Mouse (Mus musculus) MEL (cell line): ENCODE measurements at regions not wholly inside any gene's neighbourhood (a gene's known extent, or its start where the extent isn't known, plus 50 kb on each side); places are given as distances from the start of the nearest gene placed in this dataset.

Experiments used
- DNase-seq: peaks from one replicate; pipeline ENCODE4 v3.0.0; 2011; ENCODE audit warnings: low read depth, low spot score
- H3K27ac ChIP-seq: 2 replicates; pipeline ENCODE4 v1.5.1; 2012; ENCODE audit warnings: low read depth, mild to moderate bottlenecking, control low read depth, low read length, moderate library complexity; ENCODE audit not compliant: control insufficient read depth
- H3K27me3 ChIP-seq, 2 experiments: fragments of 150-350 bp in 1 of 2; sonication (generic) in 1 of 2; 2 replicates each; pipeline ENCODE4 v1.6.1; 2012; ENCODE audit warnings: low read length in 2 of 2, mild to moderate bottlenecking in 2 of 2, improper control_type of control experiment in 1 of 2, moderate library complexity in 1 of 2; ENCODE audit not compliant: insufficient read depth in 2 of 2, control insufficient read depth in 1 of 2
- H3K36me3 ChIP-seq, 2 experiments: 2 replicates each; pipeline ENCODE4 v1.6.1; 2012 to 2014; ENCODE audit warnings: low read length in 2 of 2, improper control_type of control experiment in 1 of 2, inconsistent platforms in 1 of 2, mild to moderate bottlenecking in 1 of 2; ENCODE audit not compliant: insufficient read depth in 2 of 2, control insufficient read depth in 1 of 2
- H3K4me1 ChIP-seq, 2 experiments: fragments of 150-350 bp in 1 of 2; sonication (generic) in 1 of 2; 2 replicates each; pipeline ENCODE4 v1.6.1; 2012; ENCODE audit warnings: low read length in 2 of 2, improper control_type of control experiment in 1 of 2, mild to moderate bottlenecking in 1 of 2; ENCODE audit not compliant: insufficient read depth in 2 of 2, control insufficient read depth in 1 of 2
- H3K4me3 ChIP-seq, 2 experiments: fragments of 150-350 bp in 1 of 2; sonication (generic) in 1 of 2; 2 replicates each; pipeline ENCODE4 v1.5.1; 2012; ENCODE audit warnings: low read depth in 2 of 2, low read length in 2 of 2, mild to moderate bottlenecking in 2 of 2, moderate library complexity in 2 of 2, control low read depth in 1 of 2, improper control_type of control experiment in 1 of 2; ENCODE audit not compliant: control insufficient read depth in 1 of 2, insufficient read depth in 1 of 2
- H3K79me2 ChIP-seq: 2 replicates; pipeline ENCODE4 v1.6.1; 2012; ENCODE audit warnings: mild to moderate bottlenecking, low read length, moderate library complexity; ENCODE audit not compliant: control insufficient read depth, poor library complexity, insufficient read depth
- H3K9ac ChIP-seq: 2 replicates; pipeline ENCODE4 v1.6.1; 2012; ENCODE audit warnings: low read depth, mild to moderate bottlenecking, control low read depth, low read length, moderate library complexity; ENCODE audit not compliant: control insufficient read depth, poor library complexity, severe bottlenecking
- H3K9me3 ChIP-seq: fragments of 150-350 bp; sonication (generic); replicated peaks from 2 replicates; pipeline ENCODE4 v1.6.1; 2012; ENCODE audit warnings: mild to moderate bottlenecking, low read length, improper control_type of control experiment, moderate library complexity; ENCODE audit not compliant: insufficient read depth
- CHD1 ChIP-seq: IDR thresholded peaks from 2 replicates; pipeline ENCODE4 v1.6.1; 2012; ENCODE audit warnings: low read depth, mild to moderate bottlenecking, inconsistent platforms, low read length, improper control_type of control experiment
- CHD2 ChIP-seq: IDR thresholded peaks from 2 replicates; pipeline ENCODE4 v1.6.1; 2011; ENCODE audit warnings: low read length, improper control_type of control experiment
- E2F4 ChIP-seq: IDR thresholded peaks from 2 replicates; pipeline ENCODE4 v1.6.1; 2011; ENCODE audit warnings: low read depth, low read length, improper control_type of control experiment, borderline replicate concordance
- ELF1 ChIP-seq: IDR thresholded peaks from 2 replicates; pipeline ENCODE4 v1.6.1; 2014; ENCODE audit warnings: low read depth, mild to moderate bottlenecking, inconsistent platforms, low read length, improper control_type of control experiment, moderate library complexity
- EP300 ChIP-seq, 2 experiments: IDR thresholded peaks; 2 replicates each; pipeline ENCODE4 v1.6.1; 2011; ENCODE audit warnings: improper control_type of control experiment in 2 of 2, low read length in 2 of 2, low read depth in 1 of 2, mild to moderate bottlenecking in 1 of 2
- ETS1 ChIP-seq: IDR thresholded peaks from 2 replicates; pipeline ENCODE4 v1.6.1; 2012; ENCODE audit warnings: low read depth, mild to moderate bottlenecking, inconsistent platforms, low read length, improper control_type of control experiment, moderate library complexity
- GABPA ChIP-seq: IDR thresholded peaks from 2 replicates; pipeline ENCODE4 v1.6.1; 2012; ENCODE audit warnings: low read depth, mild to moderate bottlenecking, inconsistent platforms, low read length, improper control_type of control experiment, moderate library complexity
- HCFC1 ChIP-seq: IDR thresholded peaks from 2 replicates; pipeline ENCODE4 v1.6.1; 2012; ENCODE audit warnings: low read depth, mild to moderate bottlenecking, inconsistent platforms, low read length, improper control_type of control experiment, moderate library complexity
- JUND ChIP-seq: IDR thresholded peaks from 2 replicates; pipeline ENCODE4 v1.6.1; 2011; ENCODE audit warnings: low read depth, mild to moderate bottlenecking, improper control_type of control experiment, low read length
- KAT2A ChIP-seq: conservative IDR thresholded peaks from 2 replicates; pipeline ENCODE4 v1.6.1; 2012; ENCODE audit warnings: low read depth, low read length, improper control_type of control experiment, inconsistent platforms
- MAX ChIP-seq: IDR thresholded peaks from 2 replicates; pipeline ENCODE4 v1.6.1; 2011; ENCODE audit warnings: low read length, improper control_type of control experiment
- MEF2A ChIP-seq: IDR thresholded peaks from 2 replicates; pipeline ENCODE4 v1.6.1; 2014; ENCODE audit warnings: low read depth, mild to moderate bottlenecking, inconsistent platforms, low read length, improper control_type of control experiment; ENCODE audit not compliant: poor library complexity, insufficient replicate concordance, severe bottlenecking; ENCODE audit errors: extremely low read depth
- MXI1 ChIP-seq: IDR thresholded peaks from 2 replicates; pipeline ENCODE4 v1.6.1; 2011; ENCODE audit warnings: mild to moderate bottlenecking, low read depth, low read length, improper control_type of control experiment
- MYC ChIP-seq: IDR thresholded peaks from 2 replicates; pipeline ENCODE4 v1.6.1; 2011; ENCODE audit warnings: low read depth, mild to moderate bottlenecking, low read length, improper control_type of control experiment, moderate library complexity
- NELFE ChIP-seq: IDR thresholded peaks from 2 replicates; pipeline ENCODE4 v1.6.1; 2011; ENCODE audit warnings: low read depth, low read length, improper control_type of control experiment
- NRF1 ChIP-seq: IDR thresholded peaks from 2 replicates; pipeline ENCODE4 v1.6.1; 2014; ENCODE audit warnings: low read depth, mild to moderate bottlenecking, inconsistent platforms, low read length, improper control_type of control experiment, moderate library complexity; ENCODE audit not compliant: poor library complexity, insufficient read depth, severe bottlenecking
- POLR2A ChIP-seq, 2 experiments: IDR thresholded peaks; 2 replicates each; pipeline ENCODE4 v1.6.1; 2011 to 2012; ENCODE audit warnings: low read length in 2 of 2, mild to moderate bottlenecking in 2 of 2, control low read depth in 1 of 2, improper control_type of control experiment in 1 of 2, low read depth in 1 of 2, moderate library complexity in 1 of 2; ENCODE audit not compliant: control insufficient read depth in 1 of 2, insufficient read depth in 1 of 2, poor library complexity in 1 of 2
- POLR2AphosphoS5 ChIP-seq: IDR thresholded peaks from 2 replicates; pipeline ENCODE4 v1.6.1; 2012; ENCODE audit warnings: low read depth, borderline replicate concordance, mild to moderate bottlenecking, inconsistent platforms, low read length, moderate library complexity, mixed read lengths
- RAD21 ChIP-seq: IDR thresholded peaks from 2 replicates; pipeline ENCODE4 v1.6.1; 2011; ENCODE audit warnings: mild to moderate bottlenecking, low read depth, low read length, improper control_type of control experiment
- RCOR1 ChIP-seq: IDR thresholded peaks from 2 replicates; pipeline ENCODE4 v1.6.1; 2012; ENCODE audit warnings: low read depth, mild to moderate bottlenecking, inconsistent platforms, low read length, improper control_type of control experiment
- SIN3A ChIP-seq: IDR thresholded peaks from 2 replicates; pipeline ENCODE4 v1.6.1; 2012; ENCODE audit warnings: low read length, improper control_type of control experiment, inconsistent platforms
- TAL1 ChIP-seq: IDR thresholded peaks from 2 replicates; pipeline ENCODE4 v1.6.1; 2012; ENCODE audit warnings: mild to moderate bottlenecking, inconsistent platforms, low read length, moderate library complexity, mixed read lengths
- TCF12 ChIP-seq: IDR thresholded peaks from 2 replicates; pipeline ENCODE4 v1.6.1; 2014; ENCODE audit warnings: low read depth, mild to moderate bottlenecking, inconsistent platforms, low read length, improper control_type of control experiment, moderate library complexity
- USF1 ChIP-seq: IDR thresholded peaks from 2 replicates; pipeline ENCODE4 v1.6.1; 2014; ENCODE audit warnings: low read depth, mild to moderate bottlenecking, inconsistent platforms, low read length, improper control_type of control experiment, moderate library complexity
- ZC3H11A ChIP-seq: IDR thresholded peaks from 2 replicates; pipeline ENCODE4 v1.6.1; 2012; ENCODE audit warnings: low read depth, mild to moderate bottlenecking, inconsistent platforms, low read length, improper control_type of control experiment
- ZMIZ1 ChIP-seq: IDR thresholded peaks from 2 replicates; pipeline ENCODE4 v1.6.1; 2012; ENCODE audit warnings: low read depth, mild to moderate bottlenecking, inconsistent platforms, low read length, improper control_type of control experiment, moderate library complexity
- ZNF384 ChIP-seq: IDR thresholded peaks from 2 replicates; pipeline ENCODE4 v1.6.1; 2012; ENCODE audit warnings: low read depth, mild to moderate bottlenecking, inconsistent platforms, low read length, improper control_type of control experiment

DNA sequence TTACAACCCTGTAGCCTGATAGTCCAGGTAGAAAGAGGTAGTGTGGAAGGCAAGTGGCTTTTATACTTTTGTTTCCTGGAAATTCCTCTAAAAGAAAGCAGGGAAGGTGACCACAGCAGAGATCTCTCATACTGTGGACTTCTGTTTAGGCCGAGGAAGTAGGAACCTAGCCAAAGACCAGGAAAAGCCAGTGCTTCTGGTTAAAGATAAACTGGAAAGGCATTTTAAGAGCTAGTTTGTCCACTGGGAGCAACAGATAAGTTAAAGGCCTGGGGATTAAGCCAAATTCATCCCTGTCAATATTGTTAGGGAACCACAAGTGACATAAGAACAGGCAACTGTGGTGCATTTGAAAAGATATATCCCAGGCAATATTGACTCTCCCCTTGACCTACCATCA is 68.5 kb downstream of the Edn1 start:
- Histone ChIP-seq H3K27ac (no peak overlapping the region), H3K9me3 (no peaks in the 10 kb centered on the region), H3K4me3 (no peak overlapping the region), H3K9ac (no peak overlapping the region), H3K36me3 (no peaks in the 10 kb centered on the region), H3K27me3 (no peaks in the 10 kb centered on the region), H3K79me2 (no peaks in the 10 kb centered on the region), H3K4me1 (no peaks in the 10 kb centered on the region)
- TF ChIP-seq TCF12 (no peak), CHD2 (no peak), RCOR1 (no peak), EP300 (IDR thresholded peaks at IDR 0.05; ENCODE audit: low read depth in 1 of 2, low read length in 2 of 2) (no peak), ZC3H11A (no peak), JUND (no peak), HCFC1 (no peak), POLR2AphosphoS5 (no peak), TAL1 (no peak), ZNF384 (no peak), KAT2A (no peak), MEF2A (no peak), ETS1 (no peak), POLR2A (IDR thresholded peaks at IDR 0.05; ENCODE audit: control insufficient read depth in 1 of 2, insufficient read depth in 1 of 2, low read depth in 1 of 2, low read length in 2 of 2, poor library complexity in 1 of 2) (no peak)
- no peak for DNase-seq

GRCm38 (mm10) chr13:42372201-42372600 is 70.9 kb downstream of the Edn1 start:
- Histone ChIP-seq H3K27ac (no peak overlapping the region), H3K4me3 (no peak overlapping the region), H3K9ac (no peak overlapping the region), H3K36me3 (no peaks in the 10 kb centered on the region), H3K27me3 (no peaks in the 10 kb centered on the region), H3K4me1 (no peaks in the 10 kb centered on the region), H3K9me3 (no peaks in the 10 kb centered on the region), H3K79me2 (no peaks in the 10 kb centered on the region)
- DNase-seq = no peak
- TF ChIP-seq SIN3A = no peak
- no peak for TF ChIP-seq RCOR1
- TF ChIP-seq MYC = no peak
- no peak for TF ChIP-seq RAD21
- TF ChIP-seq NELFE = no peak
- no peak for TF ChIP-seq USF1
- no peak for TF ChIP-seq TAL1
- no peak for TF ChIP-seq MEF2A
- TF ChIP-seq MAX = no peak
- no peak for TF ChIP-seq GABPA
- no peak for TF ChIP-seq POLR2A (IDR thresholded peaks at IDR 0.05; ENCODE audit: control insufficient read depth in 1 of 2, insufficient read depth in 1 of 2, low read depth in 1 of 2, low read length in 2 of 2, poor library complexity in 1 of 2)
- TF ChIP-seq E2F4 = no peak
- TF ChIP-seq MXI1 = no peak
- no peak for TF ChIP-seq NRF1
- no peak for TF ChIP-seq ELF1
- TF ChIP-seq CHD1 = no peak
- TF ChIP-seq ZMIZ1 = no peak
